Mouse (Mus musculus) bone marrow, adult 2 months (tissue): Measurements from ENCODE around the gene Tbx10.

Experiments used
- CTCF ChIP-seq: fragments of 200-500 bp; IDR thresholded peaks from 2 replicates; pipeline ENCODE4 v1.5.1; 2011; ENCODE audit warnings: low read length, control low read depth; ENCODE audit not compliant: control insufficient read depth, insufficient read depth
- POLR2A ChIP-seq: fragments of 200-500 bp; IDR thresholded peaks from 2 replicates; pipeline ENCODE4 v1.6.1; 2011; ENCODE audit warnings: low read depth, mild to moderate bottlenecking, control low read depth, low read length, borderline replicate concordance; ENCODE audit not compliant: control insufficient read depth

DNA sequence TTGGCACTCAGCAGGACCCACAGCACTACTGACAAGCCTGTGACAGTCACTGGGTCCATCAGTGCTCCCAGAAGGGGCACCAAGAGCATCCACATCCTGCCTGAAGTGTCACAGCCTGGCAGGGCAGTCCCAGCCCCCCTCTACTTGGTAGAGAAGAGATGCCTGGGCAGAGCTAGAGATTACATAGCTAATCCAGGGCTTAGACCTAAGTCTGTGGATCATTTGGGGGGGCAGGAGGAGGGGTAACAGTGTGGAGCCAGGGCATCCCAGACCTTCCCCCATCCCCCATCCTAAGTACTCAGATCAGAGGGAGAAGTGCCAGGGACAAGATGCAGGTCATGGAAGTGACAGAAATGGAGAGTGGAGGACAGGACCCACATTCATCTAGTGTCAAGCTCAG is 22.2 kb downstream of the Tbx10 start:
- TF ChIP-seq POLR2A (no peak), CTCF (no peak)
